Mouse (Mus musculus): ENCODE measurements at regions not wholly inside any gene's neighbourhood (a gene's known extent, or its start where the extent isn't known, plus 50 kb on each side); places are given as distances from the start of the nearest gene placed in this dataset.
A peak's percentile ranks its signal among the peaks of the same experiment; 100 is the strongest.

DNA sequence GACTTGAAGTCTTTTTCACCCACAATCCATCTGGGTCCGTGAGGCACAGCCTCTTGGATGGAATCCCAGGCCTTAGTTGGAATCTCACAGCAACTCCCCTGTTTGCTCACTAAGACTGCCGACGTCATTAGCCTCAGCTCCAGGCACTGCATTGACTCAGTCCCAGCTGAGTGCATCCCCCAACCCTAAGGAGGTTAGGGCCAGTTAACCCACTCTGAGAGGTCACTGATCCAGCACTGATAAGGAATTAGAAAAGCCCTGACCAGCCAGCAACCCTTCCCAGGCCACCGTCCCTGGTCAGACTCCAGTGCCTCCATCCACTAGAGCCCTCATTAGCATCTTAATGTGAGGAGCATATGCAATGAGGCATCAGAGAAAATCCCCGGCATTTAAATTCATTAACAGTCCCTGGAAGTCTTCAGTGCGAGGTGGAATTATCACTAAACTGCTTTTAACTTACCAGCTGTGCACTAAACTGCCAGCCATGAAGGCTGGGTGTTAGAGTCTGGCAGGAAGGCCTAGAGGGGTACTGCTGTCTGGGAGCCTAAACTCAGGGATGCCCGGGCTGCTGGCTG is 184.2 kb downstream of the Cct6b start:
- WGBS: 10% methylated on average over 7 of the region's 7 CpGs
- no peaks in the 10 kb centered on the region for H3K36me3 ChIP-seq
- no peak overlapping the region for H3K4me2 ChIP-seq
- peak overlapping the region; percentile 78 for H3K27ac ChIP-seq (replicated peaks)
- H3K9me3 ChIP-seq: no peaks in the 10 kb centered on the region
- ATAC-seq (ENCODE audit: low read depth): peak; percentile 70; the same call in 1 of the 2 replicates
- peaks cover 41% of the 10 kb centered on the region for H3K27me3 ChIP-seq
- H3K9ac ChIP-seq: no peak overlapping the region
- peaks cover 18% of the 10 kb centered on the region for H3K4me1 ChIP-seq (replicated peaks)
- H3K4me3 ChIP-seq: no peak overlapping the region

DNA sequence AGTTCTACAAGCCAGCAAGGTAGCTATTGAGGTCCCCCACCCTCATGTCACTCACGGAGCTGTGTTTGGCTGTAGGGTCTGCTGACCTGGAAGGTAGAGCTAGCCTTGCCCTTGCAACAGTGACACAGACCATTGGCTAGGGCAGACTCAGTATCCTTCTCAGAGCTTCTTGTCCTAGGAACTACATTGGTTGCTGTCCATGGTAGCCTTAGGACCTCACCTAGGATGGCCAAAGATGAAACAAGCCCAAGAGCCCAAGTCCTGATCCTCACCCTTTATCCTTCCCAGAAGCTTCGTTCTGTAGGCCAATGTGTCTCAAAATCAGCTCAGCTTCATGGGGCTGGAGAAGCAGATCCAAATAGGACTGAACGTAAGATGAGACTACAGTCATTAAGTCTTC is 187.3 kb downstream of the Tmem132e start:
- ATAC-seq (ENCODE audit: low read depth): no peak
- Histone ChIP-seq H3K4me3 (no peak overlapping the region), H3K9ac (no peak overlapping the region), H3K27ac (replicated peaks) (no peak overlapping the region), H3K36me3 (no peaks in the 10 kb centered on the region), H3K4me1 (replicated peaks) (peaks cover 20% of the 10 kb centered on the region), H3K27me3 (peaks cover 73% of the 10 kb centered on the region), H3K9me3 (no peaks in the 10 kb centered on the region), H3K4me2 (no peak overlapping the region)
- 61% methylated on average over 3 of the region's 3 CpGs for WGBS

DNA sequence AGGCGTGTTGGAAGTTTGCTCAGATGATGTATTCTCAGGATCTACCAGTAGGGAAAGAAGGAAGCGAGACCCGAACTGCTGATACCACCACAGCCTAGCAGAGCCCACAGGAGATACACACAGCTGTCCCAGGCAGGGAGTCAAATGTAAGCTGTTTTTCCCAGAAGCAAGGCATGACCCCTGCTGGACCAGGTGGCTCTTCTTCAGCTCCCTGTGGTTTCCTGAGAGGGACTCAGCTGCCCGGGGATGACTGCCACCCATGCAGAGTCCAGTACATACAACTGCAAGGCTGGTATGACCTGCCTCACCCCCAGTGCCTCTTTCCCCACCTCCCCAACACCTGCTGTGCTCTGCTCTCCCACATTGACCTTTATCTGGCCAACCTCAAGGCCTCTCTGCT is 184.4 kb downstream of the Tmem132e start:
- peaks cover 68% of the 10 kb centered on the region for H3K27me3 ChIP-seq
- 73% methylated on average over 4 of the region's 4 CpGs for WGBS
- ATAC-seq (ENCODE audit: low read depth): no peak

DNA sequence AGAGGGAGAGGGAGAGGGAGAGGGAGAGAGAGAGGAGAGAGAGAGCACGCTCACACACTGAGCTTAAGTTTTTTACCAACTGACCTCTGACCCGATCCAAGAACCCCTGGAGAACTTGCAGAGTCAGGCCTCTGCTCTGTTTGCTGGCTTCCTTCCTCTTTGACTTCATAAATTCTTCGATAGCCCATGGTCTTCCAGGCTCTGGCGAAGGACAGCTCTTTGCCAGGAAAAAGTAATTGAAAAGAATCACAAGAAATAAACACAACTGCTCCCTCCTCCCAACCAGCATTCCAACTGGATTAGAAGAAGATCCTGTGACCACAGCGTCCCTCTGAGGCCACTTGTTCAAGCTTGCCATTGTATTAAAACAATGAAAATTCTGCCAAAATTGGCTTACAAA is 182.8 kb downstream of the Tmem132e start:
- Histone ChIP-seq H3K27me3 (peaks cover 60% of the 10 kb centered on the region), H3K9ac (no peak overlapping the region), H3K4me2 (no peak overlapping the region), H3K36me3 (no peaks in the 10 kb centered on the region), H3K9me3 (no peaks in the 10 kb centered on the region), H3K4me3 (no peak overlapping the region), H3K27ac (replicated peaks) (no peak overlapping the region), H3K4me1 (replicated peaks) (peaks cover 47% of the 10 kb centered on the region)
- no peak for ATAC-seq (ENCODE audit: low read depth)
- 29% methylated on average over 5 of the region's 5 CpGs for WGBS

More for the DNA sequence above, 184.4 kb downstream of the Tmem132e start:
- Histone ChIP-seq H3K36me3 (no peaks in the 10 kb centered on the region), H3K27ac (replicated peaks) (no peak overlapping the region), H3K4me1 (replicated peaks) (peaks cover 31% of the 10 kb centered on the region), H3K9me3 (no peaks in the 10 kb centered on the region), H3K4me2 (no peak overlapping the region), H3K9ac (no peak overlapping the region), H3K4me3 (no peak overlapping the region)

DNA sequence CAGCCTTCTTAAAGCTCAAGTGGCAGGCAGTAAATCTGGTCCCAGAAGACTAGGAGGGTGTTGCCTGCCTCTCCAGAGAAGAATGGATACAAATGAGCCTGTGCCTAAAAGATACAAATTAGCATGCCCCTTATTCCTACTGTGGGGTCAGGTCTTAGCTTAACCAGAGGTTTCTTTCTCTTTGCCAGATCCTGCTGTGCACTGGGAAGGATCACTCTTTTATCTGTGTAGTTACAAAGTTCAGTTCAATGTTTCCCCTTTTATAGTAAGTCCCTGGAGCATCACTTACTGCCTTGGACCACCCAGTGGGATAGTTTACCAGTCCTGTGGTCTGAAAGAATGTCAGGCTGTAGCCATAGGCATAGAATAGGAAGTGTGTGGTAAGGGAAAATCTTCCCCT is 181.1 kb downstream of the Tmem132e start:
- Histone ChIP-seq H3K4me1 (replicated peaks) (peaks cover 64% of the 10 kb centered on the region), H3K27ac (replicated peaks) (no peak overlapping the region), H3K9me3 (no peaks in the 10 kb centered on the region), H3K9ac (no peak overlapping the region), H3K36me3 (no peaks in the 10 kb centered on the region), H3K27me3 (peaks cover 52% of the 10 kb centered on the region), H3K4me3 (no peak overlapping the region), H3K4me2 (no peak overlapping the region)
- no peak for ATAC-seq (ENCODE audit: low read depth)

DNA sequence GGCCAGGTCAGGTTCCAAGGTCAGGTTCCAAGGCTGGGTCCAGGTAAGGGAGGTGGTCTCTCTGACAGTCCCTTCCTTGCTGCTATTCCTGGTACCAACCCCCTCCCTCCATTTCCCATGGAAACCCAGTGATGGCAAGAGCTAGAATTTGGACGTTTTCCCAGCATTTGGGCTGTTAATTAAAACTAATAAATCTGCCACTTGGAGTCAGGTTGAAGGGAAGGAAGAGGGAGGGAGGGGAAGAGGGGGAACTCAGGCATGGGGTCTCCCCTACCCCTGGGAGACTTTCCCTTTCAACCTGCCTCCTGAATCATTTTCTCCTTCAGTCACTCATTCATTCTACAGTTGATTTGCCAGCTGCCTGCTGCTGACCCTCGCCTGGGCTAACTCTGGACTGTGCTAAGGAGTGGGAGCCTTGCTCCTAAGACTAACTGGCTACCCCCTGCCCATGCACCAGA is 179.5 kb downstream of the Tmem132e start:
- H3K4me1 ChIP-seq (replicated peaks): peaks cover 78% of the 10 kb centered on the region
- no peaks in the 10 kb centered on the region for H3K9me3 ChIP-seq
- no peak overlapping the region for H3K9ac ChIP-seq
- peak overlapping the region; percentile 35 for H3K27ac ChIP-seq (replicated peaks)
- 2% methylated on average over 2 of the region's 2 CpGs for whole genome bisulfite sequencing
- H3K36me3 ChIP-seq: no peaks in the 10 kb centered on the region
- peaks cover 44% of the 10 kb centered on the region for H3K27me3 ChIP-seq
- ATAC-seq (ENCODE audit: low read depth): peak; percentile 68
- H3K4me2 ChIP-seq: no peak overlapping the region
- no peak overlapping the region for H3K4me3 ChIP-seq

DNA sequence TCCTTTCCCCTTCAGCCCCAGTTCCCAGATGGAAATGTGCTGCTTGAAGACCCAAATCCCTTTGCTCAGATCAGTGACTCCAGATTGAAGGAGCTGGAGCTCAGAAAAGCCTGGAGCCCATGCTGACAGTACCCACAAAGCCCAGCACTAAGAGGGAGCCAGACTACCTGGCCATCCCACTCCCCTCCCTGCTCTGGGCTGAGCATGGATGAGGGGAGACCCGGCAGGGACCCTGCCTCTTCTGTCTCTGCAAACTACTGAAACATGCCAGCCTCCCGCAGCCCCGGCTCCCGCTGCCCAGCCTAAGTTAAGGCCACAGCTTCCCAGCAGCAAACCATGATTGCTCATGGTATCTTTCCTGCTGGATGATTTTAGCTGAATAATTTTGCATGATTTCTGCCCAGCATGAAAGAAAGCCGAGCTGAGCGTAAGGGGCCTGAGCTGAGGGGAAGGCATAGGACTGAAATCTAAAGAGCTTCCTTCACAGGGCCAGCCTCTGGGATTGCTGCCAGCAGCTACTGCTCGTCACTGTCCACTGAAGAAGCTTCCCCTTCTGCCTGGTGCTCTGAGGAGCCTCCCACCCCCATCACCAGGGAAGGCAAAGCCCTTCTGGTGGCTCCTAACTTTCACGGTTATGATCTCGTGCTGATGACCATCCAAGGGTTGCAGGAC is 178.4 kb downstream of the Tmem132e start:
- H3K9ac ChIP-seq: no peak overlapping the region
- ATAC-seq (ENCODE audit: low read depth): no peak
- H3K4me3 ChIP-seq: no peak overlapping the region
- WGBS: 57% methylated on average over 9 of the region's 9 CpGs
- H3K27ac ChIP-seq (replicated peaks): peak overlapping the region; percentile 35
- no peaks in the 10 kb centered on the region for H3K9me3 ChIP-seq
- no peaks in the 10 kb centered on the region for H3K36me3 ChIP-seq
- H3K4me1 ChIP-seq (replicated peaks): peaks cover 79% of the 10 kb centered on the region
- H3K4me2 ChIP-seq: no peak overlapping the region
- H3K27me3 ChIP-seq: peaks cover 33% of the 10 kb centered on the region

DNA sequence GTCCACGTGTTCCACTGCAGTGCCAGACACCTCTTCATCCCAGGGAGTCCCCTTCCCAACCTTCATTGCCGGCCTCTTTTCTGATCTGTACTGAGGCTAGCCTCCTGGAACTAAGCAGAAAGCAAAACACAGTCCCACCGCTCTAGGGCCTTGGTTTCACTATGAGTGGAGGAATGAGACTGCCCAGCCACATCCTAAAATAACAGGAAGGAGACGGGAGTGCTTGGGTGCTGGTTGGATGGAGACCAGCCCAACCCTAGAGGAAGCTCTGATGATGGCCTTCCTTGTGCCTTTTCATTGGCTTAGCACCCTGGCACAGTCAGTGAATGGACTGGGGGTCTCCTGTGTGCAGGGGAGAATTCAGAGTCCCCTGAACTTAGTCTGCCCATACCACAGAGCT is 177.4 kb downstream of the Tmem132e start:
- H3K36me3 ChIP-seq: no peaks in the 10 kb centered on the region
- no peaks in the 10 kb centered on the region for H3K9me3 ChIP-seq
- H3K4me1 ChIP-seq (replicated peaks): peaks cover 76% of the 10 kb centered on the region
- H3K27me3 ChIP-seq: peaks cover 36% of the 10 kb centered on the region
- no peak overlapping the region for H3K4me2 ChIP-seq
- no peak for ATAC-seq (ENCODE audit: low read depth)
- H3K27ac ChIP-seq (replicated peaks): no peak overlapping the region
- H3K9ac ChIP-seq: no peak overlapping the region
- WGBS: 68% methylated on average over 4 of the region's 4 CpGs
- no peak overlapping the region for H3K4me3 ChIP-seq

DNA sequence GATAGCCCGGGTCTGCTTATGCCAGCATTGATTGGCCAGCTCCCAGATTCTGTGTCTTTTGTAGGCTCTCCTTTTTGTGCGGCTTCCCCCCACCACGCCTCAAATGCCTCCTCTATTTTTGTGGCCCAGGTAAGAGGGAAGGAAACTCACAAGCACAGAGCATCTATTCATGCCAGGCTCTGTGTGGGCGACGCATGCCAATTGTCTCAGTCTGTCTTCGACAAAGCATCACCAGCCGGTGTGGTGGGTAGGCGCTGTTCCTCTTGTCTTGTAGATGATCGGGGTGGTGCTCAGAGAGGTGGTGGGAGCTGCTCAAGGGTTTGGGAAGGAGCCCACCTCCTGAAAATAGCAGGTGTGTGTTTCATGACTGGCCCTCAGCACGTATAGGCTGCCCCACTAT is 175.5 kb downstream of the Tmem132e start:
- no peak overlapping the region for H3K4me2 ChIP-seq
- peaks cover 29% of the 10 kb centered on the region for H3K27me3 ChIP-seq
- H3K9me3 ChIP-seq: no peaks in the 10 kb centered on the region
- ATAC-seq (ENCODE audit: low read depth): no peak
- 0 out of 2 replicates have a peak overlapping the region, but pooled peaks have one; percentile 8 for H3K9ac ChIP-seq
- H3K27ac ChIP-seq (replicated peaks): peak overlapping the region; percentile 59; the same call in 1 of the 2 replicates
- H3K4me1 ChIP-seq (replicated peaks): peaks cover 59% of the 10 kb centered on the region
- no peaks in the 10 kb centered on the region for H3K36me3 ChIP-seq
- H3K4me3 ChIP-seq: no peak overlapping the region
- WGBS: 71% methylated on average over 10 of the region's 10 CpGs

DNA sequence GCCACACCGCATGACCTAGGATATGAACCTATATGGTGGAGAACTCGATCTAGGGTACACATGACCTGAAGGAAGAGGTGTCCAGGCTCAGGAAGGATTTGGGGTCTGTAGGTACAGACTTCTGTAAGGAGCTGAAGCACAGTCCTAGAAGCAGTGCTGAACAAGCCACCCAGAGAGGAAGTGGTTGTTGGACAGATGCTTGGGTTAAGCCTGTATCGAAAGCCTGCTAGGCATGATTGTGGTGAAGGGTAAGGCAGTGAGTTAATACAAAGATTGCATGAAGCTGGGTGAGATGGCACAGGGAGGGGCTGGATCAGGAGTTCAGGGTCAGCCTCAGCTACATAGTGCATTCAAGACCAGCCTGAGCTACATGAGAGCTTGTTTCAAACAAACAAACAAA is 153.3 kb downstream of the Tmem132e start:
- H3K4me1 ChIP-seq (replicated peaks): peaks cover 6% of the 10 kb centered on the region
- no peak overlapping the region for H3K9ac ChIP-seq
- ATAC-seq (ENCODE audit: low read depth): no peak
- no peak overlapping the region for H3K4me2 ChIP-seq
- no peaks in the 10 kb centered on the region for H3K27me3 ChIP-seq
- H3K4me3 ChIP-seq: no peak overlapping the region
- WGBS: 87% methylated on average over 3 of the region's 3 CpGs
- H3K9me3 ChIP-seq: no peaks in the 10 kb centered on the region
- no peak overlapping the region for H3K27ac ChIP-seq (replicated peaks)
- no peaks in the 10 kb centered on the region for H3K36me3 ChIP-seq

DNA sequence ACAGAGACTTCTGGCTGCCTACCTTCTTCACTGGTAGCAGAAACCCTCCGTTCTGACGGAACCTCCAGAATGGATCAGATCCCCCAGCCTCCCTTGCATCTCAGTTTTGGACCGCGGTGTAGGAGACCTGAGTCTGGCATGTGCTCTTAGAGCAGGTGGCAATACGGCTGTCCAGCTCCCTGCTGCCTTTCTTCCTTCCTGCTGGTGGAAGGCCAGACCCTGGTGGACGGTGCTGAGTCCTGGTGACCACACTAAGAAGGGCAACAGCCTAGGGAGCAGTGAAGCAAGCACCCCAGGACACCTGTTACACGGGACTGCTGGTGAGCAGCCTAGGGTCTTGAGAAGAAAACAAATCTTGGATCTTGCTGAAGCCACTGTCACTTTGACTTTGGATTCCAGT is 152.7 kb downstream of the Tmem132e start:
- Histone ChIP-seq H3K27me3 (no peaks in the 10 kb centered on the region), H3K27ac (replicated peaks) (no peak overlapping the region), H3K9ac (no peak overlapping the region), H3K4me1 (replicated peaks) (peaks cover 6% of the 10 kb centered on the region), H3K36me3 (no peaks in the 10 kb centered on the region), H3K4me3 (no peak overlapping the region), H3K9me3 (no peaks in the 10 kb centered on the region), H3K4me2 (no peak overlapping the region)
- 84% methylated on average over 7 of the region's 7 CpGs for WGBS
- no peak for ATAC-seq (ENCODE audit: low read depth)

DNA sequence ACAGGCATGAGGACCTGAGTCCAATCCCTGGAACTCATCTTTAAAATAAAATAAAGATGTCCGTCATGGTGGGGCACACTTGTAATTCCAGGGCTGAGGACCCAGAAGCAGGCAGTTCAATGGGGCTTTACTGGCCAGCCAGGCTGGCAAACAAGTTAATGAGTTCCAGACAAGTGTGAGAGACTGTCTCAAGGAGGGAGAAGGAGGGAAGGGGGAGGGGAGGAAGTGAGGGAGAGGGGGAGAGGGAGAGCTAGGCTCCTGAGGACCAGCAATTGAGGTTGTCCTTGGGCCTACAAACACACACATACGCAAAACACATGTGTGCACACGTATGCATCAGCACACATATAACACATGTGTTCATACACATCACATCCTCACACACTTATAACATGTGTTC is 149.2 kb downstream of the Tmem132e start:
- H3K4me3 ChIP-seq: no peak overlapping the region
- H3K27ac ChIP-seq (replicated peaks): no peak overlapping the region
- H3K9me3 ChIP-seq: no peaks in the 10 kb centered on the region
- no peaks in the 10 kb centered on the region for H3K36me3 ChIP-seq
- no peak overlapping the region for H3K4me2 ChIP-seq
- no peak overlapping the region for H3K9ac ChIP-seq
- no peaks in the 10 kb centered on the region for H3K27me3 ChIP-seq
- H3K4me1 ChIP-seq (replicated peaks): peaks cover 6% of the 10 kb centered on the region
- WGBS: 81% methylated on average over 3 of the region's 3 CpGs
- ATAC-seq (ENCODE audit: low read depth): no peak
